Comparison of ENCODE assay signal across 9 mouse cellular contexts in genomic region chr15:77036320-77036988, GRCm38 (mm10). TPM values are rescaled to one million over a fixed set of nuclear protein-coding genes. Genes with fewer than 3 reads are reported as not detected.
A peak's percentile ranks its signal among the peaks of the same experiment; 100 is the strongest.
DNase-seq lines count a peak whose midpoint lies in the region; ATAC-seq lines count a peak whose summit lies in the region.
"Had no signal": no experiment of that assay in that cellular context is flagged by ENCODE, and none has a peak within 500 bp of the region (broad histone marks: within the 10 kb centered on the region; RNA-seq: fewer than 3 reads in every experiment).

No protein-coding gene starts in this region.

- ATAC-seq in forebrain, embryonic 11.5 days (replicated peaks; ENCODE audit: low FRiP score), result no peak
- no peak for ATAC-seq in forebrain, embryonic 16.5 days
- ATAC-seq in megakaryocyte-erythroid progenitor cell, adult 5-6 weeks (replicated peaks; ENCODE audit: low FRiP score, low TSS enrichment, poor library complexity, severe bottlenecking), result no peak

- no peak overlapping the region for H3K9ac ChIP-seq in forebrain, embryonic 11.5 days (ENCODE audit: low read length)
- no peak overlapping the region for H3K9ac ChIP-seq in forebrain, embryonic 16.5 days (replicated peaks; ENCODE audit: low read depth, low read length)

- no peak overlapping the region for H3K4me2 ChIP-seq in forebrain, embryonic 11.5 days (ENCODE audit: low read depth, low read length, severe bottlenecking)
- no peak overlapping the region for H3K4me2 ChIP-seq in forebrain, embryonic 16.5 days (ENCODE audit: low read length)

- H3K4me3 ChIP-seq in forebrain, embryonic 11.5 days (ENCODE audit: low read depth, low read length), result no peak overlapping the region
- H3K4me3 ChIP-seq in forebrain, embryonic 16.5 days (replicated peaks; ENCODE audit: low read length), result no peak overlapping the region
- H3K4me3 ChIP-seq in heart, embryonic 10.5 days, result peak overlapping the region; percentile 22; the same call in 1 of the 2 replicates

- peak overlapping the region; percentile 55; the same call in 1 of the 2 replicates for H3K27ac ChIP-seq in forebrain, embryonic 11.5 days (ENCODE audit: low read depth, low read length)
- H3K27ac ChIP-seq in forebrain, embryonic 16.5 days (ENCODE audit: low read length), result no peak overlapping the region
- peak overlapping the region; percentile 97 for H3K27ac ChIP-seq in heart, embryonic 10.5 days

- 82% methylated on average over 11 of the region's 11 CpGs for WGBS in forebrain, embryonic 11.5 days
- WGBS in forebrain, embryonic 16.5 days, result 75% methylated on average over 11 of the region's 11 CpGs
- 52% methylated on average over 11 of the region's 11 CpGs for WGBS in heart, embryonic 10.5 days

- H3K4me1 ChIP-seq in forebrain, embryonic 11.5 days (replicated peaks; ENCODE audit: control insufficient read depth, insufficient read depth, low read length), result 0 out of 2 replicates have a peak, but pooled peaks cover 3% of the 10 kb centered on the region
- H3K4me1 ChIP-seq in forebrain, embryonic 16.5 days (replicated peaks; ENCODE audit: control insufficient read depth, insufficient read depth, low read length), result peaks cover 5% of the 10 kb centered on the region; the same call in 1 of the 2 replicates
- peaks cover 82% of the 10 kb centered on the region for H3K4me1 ChIP-seq in heart, embryonic 10.5 days

- no peaks in the 10 kb centered on the region for H3K9me3 ChIP-seq in forebrain, embryonic 11.5 days (ENCODE audit: control insufficient read depth, low read length)
- H3K9me3 ChIP-seq in forebrain, embryonic 16.5 days (ENCODE audit: control insufficient read depth, low read length), result no peaks in the 10 kb centered on the region
- no peaks in the 10 kb centered on the region for H3K9me3 ChIP-seq in heart, embryonic 10.5 days

- no peaks in the 10 kb centered on the region for H3K27me3 ChIP-seq in forebrain, embryonic 11.5 days (ENCODE audit: control insufficient read depth, insufficient read depth, low read length)
- no peaks in the 10 kb centered on the region for H3K27me3 ChIP-seq in forebrain, embryonic 16.5 days (replicated peaks; ENCODE audit: control insufficient read depth, insufficient read depth, low read length)
- no peaks in the 10 kb centered on the region for H3K27me3 ChIP-seq in heart, embryonic 10.5 days (ENCODE audit: insufficient read depth, poor library complexity, severe bottlenecking)

- DNase-seq in forebrain, embryonic 11.5 days (ENCODE audit: low spot score), result no peak
- DNase-seq in cerebellum, adult 9-11 months, result peak; percentile 66
- DNase-seq in heart, embryonic 10.5 days (ENCODE audit: low spot score), result no peak
- peak; percentile 50 for DNase-seq in kidney, adult 9 months
- DNase-seq in lung, postnatal 14 days, result peak; percentile 58
- DNase-seq in testis, postnatal 10 days (ENCODE audit: low spot score), result peak; percentile 85

- H3K36me3 ChIP-seq in forebrain, embryonic 11.5 days (ENCODE audit: control insufficient read depth, insufficient read depth, low read length), result no peaks in the 10 kb centered on the region
- H3K36me3 ChIP-seq in forebrain, embryonic 16.5 days (ENCODE audit: control insufficient read depth, insufficient read depth), result no peaks in the 10 kb centered on the region
- no peaks in the 10 kb centered on the region for H3K36me3 ChIP-seq in heart, embryonic 10.5 days

RNA-seq across cellular contexts. Expression of gene Apol6, which starts 8.1 kb away (rescaled TPM):
- polyA plus RNA-seq in forebrain, embryonic 11.5 days (2014; fragmentation: Nextera tagmentation; extraction: Ambion mirVana), result not detected in 2 replicates
- polyA plus RNA-seq in forebrain, embryonic 16.5 days (2015; fragmentation: Nextera tagmentation; extraction: Ambion mirVana), result not detected in 2 replicates
- polyA plus RNA-seq in heart, embryonic 10.5 days (2016; fragmentation: Nextera tagmentation; extraction: Ambion mirVana), result 0.27 and 0.77 TPM in 2 replicates
- not detected in 2 replicates for total RNA-seq in megakaryocyte-erythroid progenitor cell, adult 5-6 weeks (2014; fragmentation: Nextera tagmentation)
- total RNA-seq in megakaryocyte-erythroid progenitor cell, adult 5-6 weeks (2017), result not detected in 2 replicates
- total RNA-seq: hematopoietic stem cell, adult 5-6 weeks had no signal

RNA-seq across cellular contexts. Expression of gene Mb, which starts 14.0 kb away (rescaled TPM):
- not detected in 2 replicates for polyA plus RNA-seq in forebrain, embryonic 11.5 days (2014; fragmentation: Nextera tagmentation; extraction: Ambion mirVana)
- 0.91 TPM in 1 of 2 replicates, not detected in the other for polyA plus RNA-seq in forebrain, embryonic 16.5 days (2015; fragmentation: Nextera tagmentation; extraction: Ambion mirVana)
- 29.5 and 90.1 TPM in 2 replicates for polyA plus RNA-seq in heart, embryonic 10.5 days (2016; fragmentation: Nextera tagmentation; extraction: Ambion mirVana)
- not detected in 2 replicates for total RNA-seq in megakaryocyte-erythroid progenitor cell, adult 5-6 weeks (2014; fragmentation: Nextera tagmentation)
- total RNA-seq in megakaryocyte-erythroid progenitor cell, adult 5-6 weeks (2017), result not detected in 2 replicates
- total RNA-seq: hematopoietic stem cell, adult 5-6 weeks had no signal

Comparison
In these comparisons a context has a peak if more than half of its experiments do, and no peak if none do; other contexts are left out.
1. DNase-seq: peak in cerebellum, adult 9-11 months (single experiment), kidney, adult 9 months (single experiment), lung, postnatal 14 days (single experiment) and testis, postnatal 10 days (single experiment); none in forebrain, embryonic 11.5 days (single experiment) and heart, embryonic 10.5 days (single experiment).
2. RNA of gene Mb, which starts 14.0 kb away (polyA plus RNA-seq): 29.5 to 90.1 TPM in heart, embryonic 10.5 days; 0.91 TPM in forebrain, embryonic 16.5 days and not detected in forebrain, embryonic 11.5 days; every median in the first group is over 10 times any median in the second.